Mouse (Mus musculus) forebrain, embryonic 10.5 days (tissue): Measurements from ENCODE around the gene Card11. TPM values are rescaled to one million over a fixed set of nuclear protein-coding genes. Genes with fewer than 3 reads are reported as not detected.

Source experiments
- DNase-seq: peaks from one replicate; pipeline ENCODE4 v3.0.0-alpha.2; 2017; ENCODE audit warnings: low spot score; ENCODE audit errors: extremely low spot score
- H3K27ac ChIP-seq: fragments of 300-500 bp; sonication (generic); 2 replicates; pipeline ENCODE4 v1.5.1; 2016; ENCODE audit warnings: mild to moderate bottlenecking
- H3K27me3 ChIP-seq: fragments of 300-500 bp; sonication (generic); 2 replicates; pipeline ENCODE4 v1.6.1; 2016; ENCODE audit warnings: mild to moderate bottlenecking; ENCODE audit not compliant: poor library complexity, severe bottlenecking
- H3K36me3 ChIP-seq: fragments of 300-500 bp; sonication (generic); replicated peaks from 2 replicates; pipeline ENCODE4 v1.6.1; 2016; ENCODE audit warnings: mild to moderate bottlenecking, moderate library complexity
- H3K4me1 ChIP-seq: fragments of 300-500 bp; sonication (generic); 2 replicates; pipeline ENCODE4 v1.6.1; 2016
- H3K4me3 ChIP-seq: fragments of 300-500 bp; sonication (generic); 2 replicates; pipeline ENCODE4 v1.5.1; 2016; ENCODE audit warnings: mild to moderate bottlenecking, moderate library complexity
- H3K9me3 ChIP-seq: fragments of 300-500 bp; sonication (generic); 2 replicates; pipeline ENCODE4 v1.6.1; 2016; ENCODE audit warnings: mild to moderate bottlenecking, moderate library complexity
- WGBS: fragments of 180-500 bp; shearing (Covaris S2); methylation state at CpG from one replicate; pipeline ENCODE4 v1.1.7; 2016; 5-methylcytosine and 5-hydroxymethylcytosine counted together
- microRNA-seq: library from miRNA; unstranded; fragments of <30 nt; microRNA quantifications from one replicate; pipeline ENCODE4, GENCODE M21; 2017
- polyA plus RNA-seq: library from polyadenylated mRNA; unstranded; fragments of >200 nt; fragmentation: Nextera tagmentation; extraction: Ambion mirVana; gene quantifications from 2 replicates; pipeline ENCODE4 v1.2.1, GENCODE M21; 2016

The Card11 gene
- polyA plus RNA-seq, 1 experiment from 2014 or later: not detected

GRCm38 (mm10) chr5:140826118-140826517 is 174.3 kb downstream of the Card11 start:
- Histone ChIP-seq H3K27me3 (no peaks in the 10 kb centered on the region), H3K9me3 (no peaks in the 10 kb centered on the region), H3K4me1 (peaks cover 39% of the 10 kb centered on the region), H3K27ac (no peak overlapping the region), H3K36me3 (peaks cover 23% of the 10 kb centered on the region), H3K4me3 (no peak overlapping the region)
- no peak for DNase-seq
- WGBS: 100% methylated on average over 1 of the region's 1 CpGs

DNA sequence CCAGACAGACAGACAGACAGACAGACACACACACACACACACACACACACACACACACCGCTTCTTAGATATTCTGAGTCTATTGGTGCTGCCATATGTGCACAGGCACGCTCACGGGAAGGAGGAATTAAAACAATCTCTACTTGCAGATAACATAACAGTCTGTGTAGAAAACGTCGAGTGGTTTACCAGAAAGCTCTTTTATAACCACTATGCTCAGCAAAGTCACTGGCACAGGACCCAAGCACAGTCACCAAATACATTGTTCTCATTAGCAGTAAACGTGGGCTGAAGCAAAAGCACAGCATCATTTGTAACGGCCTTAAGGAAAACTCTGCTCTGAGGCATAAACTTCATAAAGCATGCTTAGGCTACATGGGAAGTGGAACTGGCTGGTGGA is 176.3 kb downstream of the Card11 start:
- no peak for DNase-seq
- WGBS: 92% methylated on average over 7 of the region's 7 CpGs

DNA sequence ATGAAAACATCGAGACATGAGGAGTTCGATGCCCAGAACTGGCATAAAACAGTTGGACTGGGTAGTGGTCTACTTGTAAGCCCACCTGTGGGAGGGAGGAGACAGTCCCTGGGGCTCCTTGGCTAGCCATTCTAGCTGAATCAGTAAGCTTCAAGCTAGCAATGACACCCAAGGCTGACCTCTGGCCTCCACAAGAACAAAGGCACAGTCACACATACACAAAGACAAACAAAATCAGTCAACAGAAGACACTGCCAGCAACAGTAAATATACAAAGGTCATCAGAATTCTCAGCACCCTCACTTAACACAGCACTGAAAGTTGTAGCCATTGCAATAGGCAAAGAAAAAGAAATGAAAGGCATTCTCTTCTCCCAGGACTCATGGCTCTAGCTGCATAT is 177.0 kb downstream of the Card11 start:
- no peak overlapping the region for H3K4me3 ChIP-seq
- H3K4me1 ChIP-seq: peaks cover 43% of the 10 kb centered on the region
- WGBS: 86% methylated on average over 2 of the region's 2 CpGs
- H3K27ac ChIP-seq: no peak overlapping the region
- DNase-seq: no peak
- H3K27me3 ChIP-seq: no peaks in the 10 kb centered on the region
- peaks cover 26% of the 10 kb centered on the region for H3K36me3 ChIP-seq
- H3K9me3 ChIP-seq: no peaks in the 10 kb centered on the region

More for the DNA sequence above, 176.3 kb downstream of the Card11 start:
- H3K9me3 ChIP-seq: no peaks in the 10 kb centered on the region
- H3K4me1 ChIP-seq: peaks cover 45% of the 10 kb centered on the region
- H3K27me3 ChIP-seq: no peaks in the 10 kb centered on the region
- no peak overlapping the region for H3K4me3 ChIP-seq
- H3K27ac ChIP-seq: no peak overlapping the region
- peaks cover 26% of the 10 kb centered on the region for H3K36me3 ChIP-seq

Small RNAs within 50 kb of the gene (microRNA-seq; reads per million reads assigned to microRNA genes)
- not detected for gene Gm44385

Other genes with a start within 250 kb of the Card11 start
- 6.1 and 7.6 TPM in 2 replicates for gene Gna12, start 170.2 kb downstream of the Card11 start, polyA plus RNA-seq
- gene Sdk1, start 240.9 kb upstream of the Card11 start, polyA plus RNA-seq: 0.52 and 0.58 TPM in 2 replicates